Mouse (Mus musculus) heart, embryonic 15.5 days (tissue): ENCODE data around the gene Ryr2. TPM values are rescaled to one million over a fixed set of nuclear protein-coding genes. Genes with fewer than 3 reads are reported as not detected.
"Not testable (repeated sequence)": the region's sequence is repeated elsewhere in the genome, so short reads cannot be mapped to it uniquely, and the experiment has no call there.

Experiments used
- ATAC-seq: fragments of 200-750 bp; cut with Nextera tagmentation; replicated peaks from 2 replicates; pipeline ENCODE4 v1.8.0; 2017; ENCODE audit warnings: low read depth, moderate TSS enrichment; ENCODE audit not compliant: insufficient number of reproducible peaks, insufficient read depth, low FRiP score
- H3K27ac ChIP-seq: fragments of 300-500 bp; sonication (generic); 2 replicates; pipeline ENCODE4 v1.5.1; 2015; ENCODE audit warnings: mild to moderate bottlenecking, inconsistent platforms
- H3K27me3 ChIP-seq: fragments of 300-500 bp; sonication (generic); 2 replicates; pipeline ENCODE4 v1.6.1; 2015; ENCODE audit warnings: inconsistent platforms
- H3K36me3 ChIP-seq: fragments of 300-500 bp; sonication (generic); 2 replicates; pipeline ENCODE4 v1.6.1; 2015; ENCODE audit warnings: mild to moderate bottlenecking, inconsistent platforms
- H3K4me1 ChIP-seq: fragments of 300-500 bp; sonication (generic); replicated peaks from 2 replicates; pipeline ENCODE4 v1.6.1; 2015; ENCODE audit warnings: inconsistent platforms
- H3K4me2 ChIP-seq: fragments of 300-500 bp; sonication (generic); 2 replicates; pipeline ENCODE4 v1.6.1; 2015; ENCODE audit warnings: inconsistent platforms, mild to moderate bottlenecking, moderate library complexity
- H3K4me3 ChIP-seq: fragments of 300-500 bp; sonication (generic); 2 replicates; pipeline ENCODE4 v1.5.1; 2015; ENCODE audit warnings: mild to moderate bottlenecking, inconsistent platforms
- H3K9ac ChIP-seq: fragments of 300-500 bp; sonication (generic); 2 replicates; pipeline ENCODE4 v1.6.1; 2015; ENCODE audit warnings: mild to moderate bottlenecking, inconsistent platforms
- H3K9me3 ChIP-seq: fragments of 300-500 bp; sonication (generic); replicated peaks from 2 replicates; pipeline ENCODE4 v1.6.1; 2016; ENCODE audit warnings: inconsistent platforms
- WGBS: fragments of 180-500 bp; shearing (Covaris S2); methylation state at CpG from one replicate; pipeline ENCODE4 v1.1.7; 2015; ENCODE audit warnings: mixed read lengths; 5-methylcytosine and 5-hydroxymethylcytosine counted together
- polyA plus RNA-seq: library from polyadenylated mRNA; unstranded; fragments of >200 nt; fragmentation: Nextera tagmentation; extraction: Ambion mirVana; gene quantifications from 2 replicates; pipeline ENCODE4 v1.2.1, GENCODE M21; 2015

Gene Ryr2
- 27.3 and 30.0 TPM in 2 replicates for polyA plus RNA-seq

DNA sequence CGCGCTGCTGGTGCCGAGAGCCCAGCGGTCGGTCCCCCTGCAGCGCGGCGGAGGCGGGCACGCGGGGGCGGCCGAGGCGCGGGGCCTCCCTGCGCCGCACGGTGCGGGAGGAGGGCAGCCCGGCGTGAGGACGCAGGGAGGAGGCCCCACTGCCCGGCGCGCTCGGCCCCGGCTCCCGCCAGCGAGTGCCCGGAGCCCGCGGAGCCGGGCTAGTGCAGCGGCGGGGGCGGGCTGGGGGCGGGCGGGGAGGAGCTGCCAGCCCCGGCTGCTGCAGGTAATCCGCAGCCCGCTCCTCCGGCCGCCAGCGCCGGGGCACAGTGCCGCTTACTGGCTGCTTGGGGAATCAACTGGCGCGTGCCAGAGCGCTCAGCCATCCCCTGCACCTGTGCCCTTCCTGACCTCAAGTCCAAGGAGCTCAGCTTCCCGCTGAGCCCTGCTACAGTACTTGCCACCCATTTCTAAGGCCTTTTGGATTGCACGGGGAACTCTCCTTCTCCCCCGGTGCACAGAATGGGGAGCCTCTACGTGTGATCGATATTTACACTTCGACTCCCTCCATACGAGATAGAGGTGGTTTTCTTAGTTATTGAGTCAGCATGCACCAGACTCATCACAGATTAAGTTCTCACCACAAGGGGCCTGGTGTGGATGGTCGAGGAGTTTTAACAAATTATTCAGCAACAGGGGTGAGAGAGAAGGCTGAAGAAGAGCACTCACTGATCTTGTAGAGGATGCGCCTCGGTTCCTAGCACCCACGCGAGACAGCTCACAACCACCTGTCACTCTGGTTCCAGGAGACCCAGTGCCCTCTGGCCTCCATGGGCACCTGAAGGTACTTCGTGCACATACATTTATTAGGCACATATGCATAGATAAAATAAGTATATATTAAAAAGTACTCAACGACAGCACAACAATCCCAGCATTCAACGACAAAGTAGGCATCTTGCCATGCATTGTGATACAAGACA, at the start of gene Ryr2:
Gene Ryr2 (minus strand): TSS at position 284 of the 971 bp plus-strand sequence.
- Histone ChIP-seq H3K27me3 (peaks cover 14% of the 10 kb centered on the region), H3K27ac (peak within 1 kb of the TSS; percentile 90), H3K4me2 (peak within 1 kb of the TSS; percentile 77), H3K36me3 (no peaks in the 10 kb centered on the region), H3K4me3 (peak within 1 kb of the TSS; percentile 71), H3K9ac (peak within 1 kb of the TSS; percentile 86), H3K4me1 (peaks cover 18% of the 10 kb centered on the region), H3K9me3 (no peaks in the 10 kb centered on the region)
- 13% methylated on average over 48 of the region's 64 CpGs for WGBS
- peak; percentile 82 for ATAC-seq

DNA sequence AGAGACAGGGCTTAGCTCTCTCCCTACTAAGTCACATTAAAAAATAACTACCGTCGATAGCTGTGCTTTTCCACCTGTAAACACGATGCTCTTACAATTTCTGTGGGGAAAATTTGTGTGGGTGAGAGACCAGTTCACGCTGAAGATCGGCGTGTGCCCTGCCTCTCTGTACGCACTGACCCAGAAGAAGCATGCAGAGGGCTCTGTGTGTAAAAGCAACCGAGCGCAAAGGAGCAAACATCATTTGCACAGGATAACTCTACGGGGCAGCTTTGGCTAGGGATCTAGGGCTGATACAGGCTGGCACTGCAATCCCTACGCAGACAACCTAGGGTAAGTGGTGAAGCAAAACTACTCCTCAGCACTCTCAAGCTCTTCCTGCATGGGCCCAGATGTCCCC, 47.2 kb upstream of the Ryr2 start:
- Histone ChIP-seq H3K4me2 (no peak overlapping the region), H3K4me3 (no peak overlapping the region), H3K9ac (no peak overlapping the region), H3K27ac (no peak overlapping the region), H3K4me1 (peaks cover 7% of the 10 kb centered on the region; the same call in 1 of the 2 replicates), H3K27me3 (no peaks in the 10 kb centered on the region), H3K9me3 (no peaks in the 10 kb centered on the region), H3K36me3 (no peaks in the 10 kb centered on the region)
- ATAC-seq, result no peak
- WGBS, result 77% methylated on average over 11 of the region's 11 CpGs

DNA sequence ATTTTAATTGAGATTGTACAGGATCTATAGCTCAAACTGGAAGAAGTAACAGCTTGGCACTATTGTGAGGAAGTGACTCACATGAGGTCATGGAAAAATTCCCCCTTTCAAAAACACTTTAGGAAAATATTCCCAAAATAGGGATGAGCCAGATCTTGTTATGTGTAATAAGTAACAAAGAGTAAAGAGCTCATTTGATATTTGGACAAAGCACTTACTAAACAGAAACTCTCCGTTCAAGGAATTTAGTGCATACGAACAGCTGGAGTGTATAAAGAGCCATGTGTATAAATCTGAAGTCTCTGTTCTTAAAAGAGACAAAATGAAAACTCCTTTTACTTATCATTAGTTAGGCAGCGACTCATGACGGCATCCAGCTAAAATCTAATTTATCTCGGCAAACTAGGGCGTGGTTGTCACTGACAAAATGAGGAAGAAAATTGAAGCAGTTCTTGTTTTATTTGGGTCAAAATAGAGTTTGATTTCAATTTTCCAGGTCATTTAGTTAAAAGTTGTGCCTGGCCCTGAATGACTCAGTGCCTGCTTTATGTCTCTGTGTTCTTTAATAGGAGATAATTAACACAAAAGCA, 40.3 kb upstream of the Ryr2 start:
- no peaks in the 10 kb centered on the region for H3K36me3 ChIP-seq
- H3K9ac ChIP-seq, result no peak overlapping the region
- ATAC-seq, result no peak
- H3K27ac ChIP-seq, result no peak overlapping the region
- WGBS, result 61% methylated on average over 6 of the region's 6 CpGs
- H3K27me3 ChIP-seq, result no peaks in the 10 kb centered on the region
- no peak overlapping the region for H3K4me2 ChIP-seq
- no peak overlapping the region for H3K4me3 ChIP-seq
- no peaks in the 10 kb centered on the region for H3K9me3 ChIP-seq
- H3K4me1 ChIP-seq, result 0 out of 2 replicates have a peak, but pooled peaks cover 2% of the 10 kb centered on the region

DNA sequence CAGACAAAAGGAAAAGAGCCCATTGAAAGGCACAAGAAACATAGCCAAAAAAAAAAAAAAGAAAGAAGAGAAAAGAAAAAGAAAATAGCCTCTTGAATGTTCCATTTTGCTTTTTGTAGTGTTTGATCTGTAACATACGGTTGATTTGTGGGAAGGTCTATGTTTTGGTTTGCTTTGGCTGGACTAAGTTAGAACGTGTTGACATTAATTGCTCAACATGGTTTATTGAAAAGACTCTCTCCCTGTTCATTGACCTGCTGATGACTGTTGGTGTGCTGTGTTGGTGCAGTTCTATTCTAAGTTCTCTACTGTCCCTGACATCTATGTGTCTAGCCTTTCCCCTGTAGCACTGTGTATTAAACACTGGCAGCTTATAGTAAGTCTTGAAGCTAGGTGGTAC, 39.7 kb upstream of the Ryr2 start:
- Histone ChIP-seq H3K4me1 (0 out of 2 replicates have a peak, but pooled peaks cover 2% of the 10 kb centered on the region), H3K36me3 (no peaks in the 10 kb centered on the region), H3K4me2 (no peak overlapping the region), H3K9ac (no peak overlapping the region), H3K27ac (no peak overlapping the region), H3K9me3 (no peaks in the 10 kb centered on the region), H3K27me3 (no peaks in the 10 kb centered on the region), H3K4me3 (no peak overlapping the region)
- 69% methylated on average over 2 of the region's 2 CpGs for WGBS
- no peak for ATAC-seq

DNA sequence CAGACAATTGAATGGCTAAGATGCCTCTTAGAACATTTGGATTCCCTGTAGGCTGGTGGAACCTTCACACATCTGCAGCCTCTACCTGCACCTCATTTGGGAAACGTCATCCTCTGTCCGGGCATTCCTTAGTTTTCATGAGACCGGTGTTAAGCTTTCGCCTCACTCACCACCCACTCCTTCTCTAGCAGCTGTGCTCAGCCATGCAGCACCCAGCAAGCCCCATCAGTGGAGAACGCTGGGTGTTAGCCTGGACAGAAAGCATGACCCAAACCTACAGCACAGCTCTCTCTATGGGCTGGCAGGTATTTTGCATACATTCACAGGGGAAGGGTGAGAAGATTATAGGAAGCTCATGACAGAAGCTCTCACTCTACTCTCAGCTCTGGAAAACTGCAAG, 36.6 kb upstream of the Ryr2 start:
- H3K9ac ChIP-seq, result no peak overlapping the region
- H3K36me3 ChIP-seq, result no peaks in the 10 kb centered on the region
- H3K4me1 ChIP-seq, result peaks cover 5% of the 10 kb centered on the region; the same call in 1 of the 2 replicates
- no peak overlapping the region for H3K4me2 ChIP-seq
- no peaks in the 10 kb centered on the region for H3K9me3 ChIP-seq
- no peak overlapping the region for H3K4me3 ChIP-seq
- H3K27ac ChIP-seq, result no peak overlapping the region
- no peaks in the 10 kb centered on the region for H3K27me3 ChIP-seq
- 65% methylated on average over 5 of the region's 5 CpGs for WGBS
- no peak for ATAC-seq

DNA sequence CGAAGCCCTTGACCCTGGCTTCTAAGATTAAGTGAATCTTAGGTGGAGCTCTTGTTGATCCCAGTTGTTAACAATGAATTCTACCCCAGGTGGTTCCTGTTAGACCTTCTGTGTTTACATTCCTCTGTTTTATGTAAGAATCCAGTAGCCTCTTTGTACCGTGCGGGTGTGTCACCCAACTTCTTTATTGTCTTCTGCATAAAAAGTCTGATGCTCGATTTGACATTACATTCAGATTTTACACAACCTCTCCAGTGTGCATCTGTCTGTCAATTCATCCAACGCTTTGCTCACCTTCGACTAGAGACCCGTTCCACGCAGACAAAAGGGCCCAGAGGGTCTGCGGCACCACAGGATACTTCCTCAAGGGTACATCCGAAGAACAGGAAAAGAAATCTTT, 29.7 kb upstream of the Ryr2 start:
- not testable (repeated sequence) for H3K9ac ChIP-seq, ATAC-seq, H3K27me3 ChIP-seq, H3K27ac ChIP-seq, H3K36me3 ChIP-seq, H3K9me3 ChIP-seq, H3K4me3 ChIP-seq, H3K4me2 ChIP-seq
- 86% methylated on average over 10 of the region's 10 CpGs for WGBS
- H3K4me1 ChIP-seq, result peaks cover 31% of the 10 kb centered on the region

DNA sequence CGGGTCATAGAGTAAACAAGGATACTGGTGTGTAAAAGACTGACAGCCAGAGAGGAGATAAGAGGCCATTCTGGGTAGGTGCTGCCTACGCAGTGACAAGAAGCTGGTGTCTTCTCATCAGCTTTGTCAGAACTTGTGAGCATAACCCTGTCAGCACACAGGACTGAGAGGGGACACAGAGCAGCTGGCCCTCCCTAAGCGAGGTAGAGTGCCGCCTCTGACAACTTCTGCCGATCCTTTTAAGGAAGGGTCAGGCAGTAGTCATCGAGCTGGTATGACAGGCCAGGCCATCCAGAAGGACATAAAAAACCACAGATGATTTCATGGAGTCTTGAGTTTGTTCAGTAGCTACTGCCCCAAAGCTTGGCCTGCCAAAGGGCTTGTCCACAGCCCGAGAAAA, 26.8 kb upstream of the Ryr2 start:
- Histone ChIP-seq H3K9me3 (no peaks in the 10 kb centered on the region), H3K4me3 (no peak overlapping the region), H3K27ac (peak overlapping the region; percentile 95), H3K27me3 (no peaks in the 10 kb centered on the region), H3K4me1 (peaks cover 55% of the 10 kb centered on the region), H3K36me3 (no peaks in the 10 kb centered on the region), H3K9ac (no peak overlapping the region), H3K4me2 (peak overlapping the region; percentile 16; the same call in 1 of the 2 replicates)
- peak; percentile 92 for ATAC-seq
- 18% methylated on average over 7 of the region's 7 CpGs for WGBS

DNA sequence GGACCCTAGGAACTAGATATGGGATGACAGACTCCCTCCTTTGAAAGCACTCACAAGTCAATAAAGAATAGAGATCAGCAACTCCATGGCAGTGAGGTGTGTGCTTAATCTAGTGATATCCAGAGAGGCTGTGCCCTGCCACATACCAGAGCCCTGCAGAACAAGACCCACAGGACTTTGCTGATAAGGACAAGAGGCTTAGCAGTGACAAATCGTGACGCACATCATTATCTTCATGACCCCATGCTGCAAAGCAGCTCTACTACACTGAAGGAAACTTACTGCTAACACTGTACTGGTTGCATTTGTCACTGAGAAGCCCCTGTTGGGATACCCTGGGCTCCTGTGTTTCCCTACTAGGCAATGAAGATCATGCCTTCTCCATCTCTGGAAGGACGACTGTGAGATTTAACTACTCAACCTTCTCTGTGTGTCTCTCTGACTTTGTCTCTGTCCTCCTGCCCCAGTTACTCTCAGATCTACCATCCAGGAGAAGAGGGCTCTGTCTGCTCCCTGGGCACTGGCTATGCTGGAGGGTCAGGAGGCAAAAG, 25.5 kb upstream of the Ryr2 start:
- no peak overlapping the region for H3K9ac ChIP-seq
- ATAC-seq, result peak; percentile 37; the same call in 1 of the 2 replicates
- H3K27me3 ChIP-seq, result no peaks in the 10 kb centered on the region
- no peaks in the 10 kb centered on the region for H3K9me3 ChIP-seq
- WGBS, result 35% methylated on average over 3 of the region's 3 CpGs
- H3K36me3 ChIP-seq, result no peaks in the 10 kb centered on the region
- peak overlapping the region; percentile 95 for H3K27ac ChIP-seq
- H3K4me1 ChIP-seq, result peaks cover 63% of the 10 kb centered on the region
- peak overlapping the region; percentile 46 for H3K4me2 ChIP-seq
- H3K4me3 ChIP-seq, result no peak overlapping the region

DNA sequence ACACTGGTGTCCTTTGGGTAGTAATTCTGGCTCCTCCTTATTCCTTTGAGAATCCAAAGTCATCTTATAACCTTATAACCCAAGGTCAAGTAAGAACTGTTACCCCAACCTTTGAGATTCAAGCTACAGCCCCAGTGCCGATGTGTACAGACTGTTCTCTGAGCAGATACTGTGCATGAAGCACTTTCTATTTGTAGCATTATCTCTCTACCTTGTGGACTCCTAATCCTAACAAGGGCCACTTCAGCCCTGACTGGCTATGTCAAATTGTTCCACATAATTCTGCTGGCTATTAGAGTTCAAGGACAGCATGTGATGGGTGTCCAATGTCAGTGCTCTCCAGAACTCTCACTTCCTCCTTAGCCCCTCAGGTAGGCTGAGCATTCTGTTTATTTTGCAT, 22.4 kb upstream of the Ryr2 start:
- 48% methylated on average over 1 of the region's 1 CpGs for WGBS
- no peaks in the 10 kb centered on the region for H3K27me3 ChIP-seq
- H3K36me3 ChIP-seq, result no peaks in the 10 kb centered on the region
- no peak overlapping the region for H3K4me2 ChIP-seq
- peaks cover 66% of the 10 kb centered on the region for H3K4me1 ChIP-seq
- no peak overlapping the region for H3K9ac ChIP-seq
- H3K9me3 ChIP-seq, result no peaks in the 10 kb centered on the region
- H3K4me3 ChIP-seq, result no peak overlapping the region
- peak overlapping the region; percentile 95 for H3K27ac ChIP-seq
- ATAC-seq, result no peak

DNA sequence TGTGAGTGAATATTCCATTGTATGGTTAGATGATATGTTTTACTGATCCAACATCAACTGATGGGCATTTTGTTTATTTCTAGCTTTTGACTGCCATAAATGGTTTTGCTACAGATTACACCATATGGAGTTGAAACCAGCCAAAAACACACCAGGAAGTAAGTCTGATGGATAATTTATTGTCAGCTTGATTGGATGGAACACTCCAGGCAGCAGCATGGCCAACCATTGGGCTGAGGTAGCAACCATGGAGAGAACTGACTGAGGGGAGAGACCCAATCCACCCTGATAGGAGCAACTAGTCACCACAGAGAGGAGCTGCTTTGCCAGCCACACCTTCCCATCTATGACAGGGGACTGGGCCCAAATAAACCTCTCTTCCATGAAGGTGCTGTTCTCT, 19.4 kb upstream of the Ryr2 start:
- no peak for ATAC-seq
- Histone ChIP-seq H3K27me3 (no peaks in the 10 kb centered on the region), H3K27ac (0 out of 2 replicates have a peak overlapping the region, but pooled peaks have one; percentile 1), H3K9me3 (no peaks in the 10 kb centered on the region), H3K4me3 (no peak overlapping the region), H3K4me2 (no peak overlapping the region), H3K9ac (no peak overlapping the region), H3K36me3 (no peaks in the 10 kb centered on the region), H3K4me1 (peaks cover 43% of the 10 kb centered on the region)

DNA sequence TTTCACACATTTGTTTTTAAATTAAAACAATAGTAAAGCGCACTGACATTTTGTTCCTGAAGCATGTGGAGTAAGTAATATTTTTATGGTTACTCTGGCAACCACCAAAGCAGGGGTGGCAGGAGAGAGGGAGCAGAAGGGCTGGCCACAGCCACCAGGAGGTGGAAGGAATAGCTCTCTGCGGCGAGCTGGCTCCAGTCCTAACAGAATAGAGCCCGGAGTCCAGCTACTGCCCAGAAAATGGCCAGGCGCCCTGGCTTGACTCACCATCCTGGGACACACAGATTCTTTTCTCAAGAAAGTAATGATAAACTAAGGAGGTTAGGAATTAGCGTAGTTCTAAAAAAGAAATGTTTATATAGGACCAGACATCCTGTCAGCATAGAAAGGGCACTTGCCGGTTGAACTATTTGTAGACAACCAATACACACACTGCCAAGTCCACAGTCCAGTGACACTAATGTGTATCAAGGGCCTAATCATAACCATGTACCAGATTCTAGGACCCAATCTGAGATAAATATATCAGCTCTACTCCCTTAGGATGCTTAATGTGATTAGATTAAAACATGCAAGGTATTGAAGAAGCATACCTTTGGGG, 18.3 kb upstream of the Ryr2 start:
- H3K4me3 ChIP-seq, result no peak overlapping the region
- no peaks in the 10 kb centered on the region for H3K27me3 ChIP-seq
- H3K4me1 ChIP-seq, result peaks cover 33% of the 10 kb centered on the region
- 40% methylated on average over 7 of the region's 7 CpGs for WGBS
- H3K4me2 ChIP-seq, result no peak overlapping the region
- no peaks in the 10 kb centered on the region for H3K9me3 ChIP-seq
- H3K9ac ChIP-seq, result no peak overlapping the region
- ATAC-seq, result no peak
- H3K36me3 ChIP-seq, result no peaks in the 10 kb centered on the region
- peak overlapping the region; percentile 43 for H3K27ac ChIP-seq
